Mouse (Mus musculus): ENCODE measurements around the gene Cd93. TPM values are rescaled to one million over a fixed set of nuclear protein-coding genes. Genes with fewer than 3 reads are reported as not detected.

Gene Cd93
- total RNA-seq, 2 experiments from 2014 or later = 24.7 to 26.9 TPM

DNA sequence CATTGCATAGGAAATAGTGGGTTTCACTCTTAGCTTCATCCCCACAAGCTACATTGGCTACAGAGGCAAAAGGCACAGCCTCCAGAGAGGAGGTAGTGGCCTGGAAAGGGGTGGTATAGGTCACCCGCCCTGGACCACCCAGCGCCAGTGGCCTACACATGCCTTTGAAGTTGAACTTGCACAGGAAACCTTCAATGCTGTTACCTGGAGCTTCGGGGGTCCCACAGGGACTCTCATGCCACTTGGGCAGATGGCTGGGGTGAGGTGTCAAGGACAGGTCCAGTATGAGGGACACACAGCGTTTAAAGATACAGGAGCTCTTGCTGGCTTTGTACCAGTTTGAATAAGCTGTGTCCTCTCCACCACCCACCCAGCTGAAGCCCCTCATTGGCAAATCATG lies 653 bp downstream of the Cd93 start:
- intact Hi-C loops (cut with DNase I) = no loop called here
- DNase-seq = no peak

GRCm38 (mm10) chr2:148442172-148442571 lies 1.2 kb downstream of the Cd93 start:
- intact Hi-C loops (cut with DNase I) = no loop called here
- DNase-seq = peak; percentile 57

- no peak for DNase-seq
- intact Hi-C loops (cut with DNase I) = no loop called here
Measured at GRCm38 (mm10) chr2:148441421-148441820, 1.9 kb downstream of the Cd93 start.

- intact Hi-C loops (cut with DNase I) = no loop called here
- no peak for DNase-seq
Measured at GRCm38 (mm10) chr2:148439691-148440276, 3.6 kb downstream of the Cd93 start.

GRCm38 (mm10) chr2:148436285-148436684 lies 7.1 kb downstream of the Cd93 start:
- intact Hi-C loops (cut with DNase I) = no loop called here
- no peak for DNase-seq

DNA sequence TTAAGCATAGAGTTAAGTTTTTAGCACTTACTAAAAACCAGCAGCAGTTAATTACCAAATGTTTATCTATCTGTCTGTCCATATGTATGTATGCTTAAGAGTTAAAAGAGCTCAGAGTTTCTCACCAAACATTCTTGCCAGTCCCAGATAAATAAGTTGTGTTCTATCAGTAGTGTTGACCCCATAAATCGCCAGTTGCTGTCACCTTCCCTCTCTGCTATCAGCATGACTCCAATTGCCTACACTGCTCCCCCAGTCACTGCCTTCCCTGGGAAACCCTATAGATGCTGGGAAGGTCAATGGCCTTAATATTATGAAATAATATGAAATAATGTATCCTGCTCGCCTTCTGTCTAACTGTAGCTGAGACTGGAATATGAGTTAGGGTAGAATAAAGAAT lies 11.0 kb downstream of the Cd93 start:
- intact Hi-C loops (cut with DNase I) = no loop called here
- no peak for DNase-seq

DNA sequence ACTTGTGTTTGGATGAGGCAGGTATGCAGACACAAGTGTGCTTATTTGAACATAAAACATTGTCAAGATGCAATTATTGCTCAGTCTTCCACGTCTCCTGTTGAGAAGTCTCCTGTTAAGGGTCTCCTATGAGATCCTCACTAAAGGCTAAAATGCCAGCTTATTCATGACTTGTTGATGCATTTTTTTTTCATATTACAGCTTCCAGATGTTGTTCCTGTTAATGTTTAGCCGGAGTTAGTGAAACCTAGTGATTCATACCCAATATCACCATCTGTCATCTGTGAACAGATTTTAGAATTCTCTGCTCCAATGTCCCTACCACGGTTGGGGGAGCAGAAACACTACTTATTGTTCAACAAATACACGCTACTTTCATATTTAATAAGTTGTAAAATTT lies 12.4 kb downstream of the Cd93 start:
- DNase-seq = no peak
- intact Hi-C loops (cut with DNase I) = no loop called here

DNA sequence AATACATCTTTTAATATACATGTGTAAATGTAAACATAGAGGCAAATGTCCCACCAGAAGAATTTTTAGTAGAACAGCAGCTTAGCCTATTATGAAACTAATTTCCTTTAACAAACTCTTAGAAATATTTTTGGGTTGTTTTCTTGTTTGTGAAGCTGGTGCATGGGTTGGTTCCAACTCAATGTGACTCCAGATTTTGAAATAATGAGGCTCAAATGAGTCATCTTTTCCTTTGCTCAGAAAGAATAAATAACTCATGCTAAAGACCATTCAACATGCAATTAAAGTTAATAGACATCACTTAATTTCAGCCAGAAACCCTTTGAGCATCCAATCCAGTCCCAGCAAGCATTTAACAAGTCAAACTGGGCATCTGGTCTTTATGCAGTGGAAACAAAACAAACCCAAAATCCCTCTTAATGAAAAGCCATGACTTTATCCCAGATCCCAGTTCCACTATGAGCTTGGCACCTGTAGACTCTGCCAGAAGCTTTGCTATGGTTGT lies 14.3 kb downstream of the Cd93 start:
- intact Hi-C loops (cut with DNase I) = no loop called here
- DNase-seq = no peak

DNA sequence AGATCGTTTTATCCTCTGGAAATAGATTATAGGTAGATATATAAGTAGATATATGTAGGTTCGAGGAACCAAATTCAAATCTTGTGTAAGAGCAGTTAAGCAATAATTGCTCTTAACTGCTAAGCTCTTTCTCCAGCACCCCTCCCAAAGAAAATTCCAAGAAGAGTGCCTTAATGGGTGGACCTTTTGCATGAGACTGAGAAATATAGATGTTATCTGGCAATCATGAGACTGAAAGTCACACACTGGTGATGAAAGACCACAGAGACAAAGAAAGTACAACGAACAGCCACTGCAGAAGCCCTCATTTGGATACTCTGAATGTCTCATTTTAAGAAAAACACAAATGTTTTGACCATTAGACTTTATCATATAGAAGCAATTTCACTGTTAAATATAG lies 14.8 kb downstream of the Cd93 start:
- DNase-seq = no peak
- intact Hi-C loops (cut with DNase I) = no loop called here

DNA sequence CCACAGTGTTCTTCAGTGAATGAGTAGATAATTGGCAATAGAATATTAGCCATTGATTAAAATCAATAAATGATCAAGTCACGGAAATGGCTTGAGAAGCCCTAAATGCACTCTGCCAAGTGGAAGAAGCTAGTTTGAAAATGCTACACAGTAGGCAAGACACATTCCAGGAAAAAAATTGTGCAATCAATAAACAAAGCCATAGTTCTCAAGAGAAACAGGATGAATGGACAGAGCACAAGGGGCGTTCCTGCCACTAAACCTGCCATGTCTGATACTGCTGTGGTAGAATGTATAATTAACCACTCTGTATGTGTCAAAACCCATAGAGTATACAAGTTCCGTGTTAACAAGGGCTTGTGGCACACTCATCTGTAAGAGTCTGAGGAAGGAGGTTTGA lies 15.8 kb downstream of the Cd93 start:
- DNase-seq = no peak
- intact Hi-C loops (cut with DNase I) = no loop called here

DNA sequence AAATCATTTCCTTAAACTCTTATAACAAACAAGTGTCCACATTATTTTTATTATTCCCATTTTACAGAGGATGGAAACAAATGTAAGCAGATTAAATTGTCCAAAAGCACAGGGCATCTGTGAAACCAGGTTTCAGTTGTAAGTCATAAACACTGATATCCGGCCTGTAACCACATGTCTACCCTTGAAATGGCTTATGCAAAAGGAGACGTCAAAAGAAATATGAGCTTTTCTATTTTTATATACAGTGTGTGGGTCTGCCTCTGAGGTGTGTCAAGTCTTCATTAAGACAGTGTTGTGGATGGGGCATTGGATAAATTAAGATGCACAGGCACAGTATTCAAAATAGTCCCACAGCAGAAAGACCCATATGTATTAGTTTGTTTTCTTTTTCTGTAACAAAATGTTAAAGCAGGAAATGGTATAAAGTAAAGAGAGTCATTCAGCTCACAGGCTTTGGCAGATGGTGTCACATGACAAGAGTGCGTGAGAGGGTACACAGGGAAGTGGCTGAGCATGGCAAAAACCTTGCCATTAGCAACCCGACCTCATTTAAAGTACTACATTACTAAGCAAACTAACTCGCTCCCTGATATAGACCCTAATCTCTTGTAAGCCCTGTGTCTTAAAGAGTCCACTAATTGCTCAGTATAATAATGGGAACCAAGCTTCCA lies 17.5 kb downstream of the Cd93 start:
- intact Hi-C loops (cut with DNase I) = no loop called here
- DNase-seq = no peak

- DNase-seq = no peak
- intact Hi-C loops (cut with DNase I) = no loop called here
Measured at GRCm38 (mm10) chr2:148421706-148422105, 21.7 kb downstream of the Cd93 start.

- DNase-seq = no peak
- intact Hi-C loops (cut with DNase I) = no loop called here
Measured at GRCm38 (mm10) chr2:148421112-148421511, 22.3 kb downstream of the Cd93 start.

- DNase-seq = no peak
- intact Hi-C loops (cut with DNase I) = no loop called here
Measured at GRCm38 (mm10) chr2:148419776-148420175, 23.6 kb downstream of the Cd93 start.

- DNase-seq = no peak
- intact Hi-C loops (cut with DNase I) = no loop called here
Measured at GRCm38 (mm10) chr2:148419151-148419550, 24.2 kb downstream of the Cd93 start.

GRCm38 (mm10) chr2:148409821-148410220 lies 33.5 kb downstream of the Cd93 start:
- no peak for DNase-seq
- intact Hi-C loops (cut with DNase I) = loop anchor here (5.0 to 10.0 kb wide), 3 partner anchors 165 to 288 kb away; no protein-coding TSS in a partner anchor

- peak; percentile 74 for DNase-seq
- intact Hi-C loops (cut with DNase I) = loop anchor here (5.0 to 10.0 kb wide), 3 partner anchors 166 to 287 kb away; no protein-coding TSS in a partner anchor
Measured at GRCm38 (mm10) chr2:148409141-148409540, 34.2 kb downstream of the Cd93 start.

DNA sequence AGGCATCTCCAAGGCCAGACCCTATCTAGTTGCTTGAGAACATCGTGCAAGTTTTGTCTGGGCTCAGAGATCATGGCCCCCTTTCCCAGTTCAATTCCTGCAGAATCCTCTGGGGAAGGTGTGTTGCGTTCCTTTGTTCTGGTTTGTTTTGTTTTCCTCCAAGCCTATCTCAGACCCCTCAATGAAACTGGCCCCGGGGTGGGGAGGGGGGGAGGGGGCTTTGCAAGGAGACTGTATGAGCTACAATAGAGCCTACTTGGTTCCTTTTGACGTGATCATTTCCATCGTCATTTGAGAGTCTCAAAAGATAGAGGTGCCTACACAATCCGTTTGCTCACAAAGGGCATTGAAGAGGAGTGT lies 34.6 kb downstream of the Cd93 start:
- intact Hi-C loops (cut with DNase I) = loop anchor here (5.0 to 10.0 kb wide), 3 partner anchors 166 to 286 kb away; no protein-coding TSS in a partner anchor
- no peak for DNase-seq

GRCm38 (mm10) chr2:148407870-148408760 lies 35.2 kb downstream of the Cd93 start, which contains the start of gene Thbd:
TSS of gene Thbd (minus strand) at chr2:148408188.
- no peak for DNase-seq
- intact Hi-C loops (cut with DNase I) = loop anchor here (5.0 to 10.0 kb wide), 3 partner anchors 167 to 286 kb away; no protein-coding TSS in a partner anchor

- intact Hi-C loops (cut with DNase I) = loop anchor here (5.0 to 10.0 kb wide), 3 partner anchors 168 to 285 kb away; no protein-coding TSS in a partner anchor
- no peak for DNase-seq
Measured at GRCm38 (mm10) chr2:148406971-148407869, 36.1 kb downstream of the Cd93 start.
